Mouse (Mus musculus): ENCODE measurements at regions not wholly inside any gene's neighbourhood (a gene's known extent, or its start where the extent isn't known, plus 50 kb on each side); places are given as distances from the start of the nearest gene placed in this dataset.

DNA sequence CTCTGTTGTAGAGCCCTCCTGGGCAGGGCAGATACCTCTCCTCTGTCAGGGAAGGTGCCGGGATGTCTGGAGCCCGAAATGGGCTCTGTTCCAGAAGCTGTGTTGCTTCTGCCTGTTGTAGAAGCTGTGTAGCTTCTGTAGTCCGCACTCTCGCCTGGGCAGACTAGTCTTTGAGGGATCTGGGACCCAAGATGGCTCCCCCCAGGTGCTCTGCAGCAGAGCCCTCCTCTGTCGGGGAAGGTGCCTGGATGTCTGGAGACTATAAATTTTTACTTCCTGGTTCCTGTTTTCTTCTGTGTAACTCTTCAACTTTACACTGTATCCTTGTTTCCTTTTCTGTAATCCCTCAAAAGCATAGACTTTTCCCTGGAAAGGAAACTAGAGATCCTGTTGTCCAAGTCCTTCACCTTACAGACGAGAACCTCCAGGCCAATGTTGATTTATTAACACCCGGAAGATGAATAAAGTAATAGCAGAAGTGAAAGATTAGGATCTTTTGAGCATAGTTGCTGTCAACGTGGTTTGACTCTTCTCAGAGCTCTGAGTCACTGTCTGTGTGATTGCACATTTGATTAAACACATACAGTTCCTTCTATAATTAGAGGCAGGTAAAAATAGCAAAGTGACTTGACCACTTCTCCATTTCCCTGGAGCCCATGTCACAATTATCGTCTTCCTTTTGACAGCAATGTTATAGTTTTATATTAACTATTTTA lies 202.2 kb upstream of the Ptger4 start:
- no peaks in the 10 kb centered on the region for H3K4me1 ChIP-seq (ENCODE audit: control insufficient read depth, insufficient read depth, low read length)
- H3K27me3 ChIP-seq (ENCODE audit: control insufficient read depth, insufficient read depth, low read length), result no peaks in the 10 kb centered on the region
- H3K4me3 ChIP-seq (ENCODE audit: insufficient read depth, low read depth, low read length), result no peak overlapping the region
- no peak for TF ChIP-seq POLR2A (IDR thresholded peaks at IDR 0.05; ENCODE audit: extremely low read depth, insufficient read depth, low read length)
- TF ChIP-seq CTCF (IDR thresholded peaks at IDR 0.05; ENCODE audit: low read depth, low read length), result no peak
- peak; percentile 21 for DNase-seq (ENCODE audit: extremely low read depth, low read depth, low spot score)
- no peaks in the 10 kb centered on the region for H3K79me2 ChIP-seq (ENCODE audit: control insufficient read depth, insufficient read depth, low read length)
- H3K36me3 ChIP-seq (ENCODE audit: control insufficient read depth, insufficient read depth, low read length), result no peaks in the 10 kb centered on the region
- H3K27ac ChIP-seq (replicated peaks; ENCODE audit: insufficient read depth, low read depth, low read length), result no peak overlapping the region
- H3K9ac ChIP-seq (ENCODE audit: low read depth, low read length), result no peak overlapping the region
- 79% methylated on average over 9 of the region's 9 CpGs for WGBS

GRCm38 (mm10) chr15:5446756-5447314 lies 202.8 kb upstream of the Ptger4 start:
- Histone ChIP-seq H3K4me1 (ENCODE audit: control insufficient read depth, insufficient read depth, low read length) (no peaks in the 10 kb centered on the region), H3K4me3 (ENCODE audit: insufficient read depth, low read depth, low read length) (no peak overlapping the region), H3K27me3 (ENCODE audit: control insufficient read depth, insufficient read depth, low read length) (no peaks in the 10 kb centered on the region), H3K36me3 (ENCODE audit: control insufficient read depth, insufficient read depth, low read length) (no peaks in the 10 kb centered on the region), H3K79me2 (ENCODE audit: control insufficient read depth, insufficient read depth, low read length) (no peaks in the 10 kb centered on the region), H3K27ac (replicated peaks; ENCODE audit: insufficient read depth, low read depth, low read length) (no peak overlapping the region), H3K9ac (ENCODE audit: low read depth, low read length) (no peak overlapping the region)
- DNase-seq (ENCODE audit: extremely low read depth, low read depth, low spot score), result no peak
- no peak for TF ChIP-seq CTCF (IDR thresholded peaks at IDR 0.05; ENCODE audit: low read depth, low read length)
- TF ChIP-seq POLR2A (IDR thresholded peaks at IDR 0.05; ENCODE audit: extremely low read depth, insufficient read depth, low read length), result no peak
- 68% methylated on average over 4 of the region's 4 CpGs for WGBS

DNA sequence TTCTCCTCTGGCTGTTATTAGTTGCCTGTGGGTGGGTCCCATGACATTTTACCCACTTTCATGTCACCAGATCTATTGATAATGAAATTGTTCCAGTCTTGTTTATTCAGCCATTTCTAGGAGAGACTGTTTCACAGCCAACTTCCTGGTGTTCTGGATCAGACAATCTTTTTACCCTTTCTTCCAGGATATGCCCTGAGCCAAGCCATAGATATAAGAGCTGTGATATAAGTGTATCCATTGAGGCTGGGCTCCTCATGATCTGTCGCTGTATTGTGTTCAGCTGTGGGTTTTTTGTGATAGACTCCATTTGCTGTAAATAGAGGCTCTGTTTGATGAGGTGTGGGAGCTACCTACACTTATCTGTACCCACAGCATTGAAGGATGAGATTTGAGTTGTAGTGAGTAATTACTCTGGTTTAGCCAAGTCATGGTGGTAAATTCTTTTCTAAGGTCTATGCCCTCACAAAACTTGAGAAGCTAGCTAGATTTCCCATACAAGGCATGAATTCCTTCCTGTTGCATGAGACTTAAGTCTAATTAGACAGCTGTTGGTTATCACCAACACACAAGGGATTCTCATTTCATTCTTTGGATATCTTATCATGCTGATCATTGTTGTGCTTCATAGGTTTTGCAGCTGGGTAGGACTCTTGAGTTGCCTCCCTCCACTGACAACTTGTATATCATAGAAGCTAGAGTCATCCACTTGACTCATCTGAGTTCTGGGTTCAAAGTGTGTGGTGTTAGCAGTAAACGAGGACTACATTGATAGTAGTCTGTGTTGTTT lies 203.9 kb upstream of the Ptger4 start:
- no peak overlapping the region for H3K9ac ChIP-seq (ENCODE audit: low read depth, low read length)
- no peak for DNase-seq (ENCODE audit: extremely low read depth, low read depth, low spot score)
- H3K27me3 ChIP-seq (ENCODE audit: control insufficient read depth, insufficient read depth, low read length), result no peaks in the 10 kb centered on the region
- TF ChIP-seq CTCF (IDR thresholded peaks at IDR 0.05; ENCODE audit: low read depth, low read length) (no peak), POLR2A (IDR thresholded peaks at IDR 0.05; ENCODE audit: extremely low read depth, insufficient read depth, low read length) (no peak)
- no peak overlapping the region for H3K27ac ChIP-seq (replicated peaks; ENCODE audit: insufficient read depth, low read depth, low read length)
- no peaks in the 10 kb centered on the region for H3K79me2 ChIP-seq (ENCODE audit: control insufficient read depth, insufficient read depth, low read length)
- H3K4me3 ChIP-seq (ENCODE audit: insufficient read depth, low read depth, low read length), result no peak overlapping the region
- no peaks in the 10 kb centered on the region for H3K4me1 ChIP-seq (ENCODE audit: control insufficient read depth, insufficient read depth, low read length)
- 84% methylated on average over 2 of the region's 2 CpGs for WGBS
- no peaks in the 10 kb centered on the region for H3K36me3 ChIP-seq (ENCODE audit: control insufficient read depth, insufficient read depth, low read length)

DNA sequence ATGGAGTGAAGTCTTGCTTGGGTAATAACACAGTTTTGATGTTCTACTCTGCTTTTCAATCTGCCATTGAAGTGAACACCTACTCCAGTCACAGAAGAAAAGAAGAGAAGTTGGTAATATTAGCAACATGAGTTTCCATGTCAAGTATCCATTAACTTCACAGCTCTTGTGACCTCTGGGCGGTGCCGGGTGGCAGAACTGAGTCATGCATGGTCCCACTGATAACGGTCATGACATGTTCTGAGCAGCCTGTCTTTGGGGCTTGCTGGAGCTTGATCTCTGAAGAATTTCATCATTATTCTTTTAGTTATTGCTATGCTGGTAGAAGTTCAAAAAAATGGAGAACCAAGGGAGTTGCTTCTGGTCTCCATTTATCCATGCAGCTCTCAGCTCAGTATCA lies 215.1 kb upstream of the Ptger4 start:
- Histone ChIP-seq H3K4me1 (ENCODE audit: control insufficient read depth, insufficient read depth, low read length) (no peaks in the 10 kb centered on the region), H3K36me3 (ENCODE audit: control insufficient read depth, insufficient read depth, low read length) (no peaks in the 10 kb centered on the region), H3K27ac (replicated peaks; ENCODE audit: insufficient read depth, low read depth, low read length) (no peak overlapping the region), H3K27me3 (ENCODE audit: control insufficient read depth, insufficient read depth, low read length) (no peaks in the 10 kb centered on the region), H3K9ac (ENCODE audit: low read depth, low read length) (no peak overlapping the region), H3K79me2 (ENCODE audit: control insufficient read depth, insufficient read depth, low read length) (no peaks in the 10 kb centered on the region), H3K4me3 (ENCODE audit: insufficient read depth, low read depth, low read length) (no peak overlapping the region)
- DNase-seq (ENCODE audit: extremely low read depth, low read depth, low spot score), result no peak
- TF ChIP-seq CTCF (IDR thresholded peaks at IDR 0.05; ENCODE audit: low read depth, low read length) (no peak), POLR2A (IDR thresholded peaks at IDR 0.05; ENCODE audit: extremely low read depth, insufficient read depth, low read length) (no peak)
- WGBS, result 90% methylated on average over 3 of the region's 3 CpGs

- H3K4me1 ChIP-seq (ENCODE audit: control insufficient read depth, insufficient read depth, low read length), result no peaks in the 10 kb centered on the region
- H3K27me3 ChIP-seq (ENCODE audit: control insufficient read depth, insufficient read depth, low read length), result no peaks in the 10 kb centered on the region
- TF ChIP-seq POLR2A (IDR thresholded peaks at IDR 0.05; ENCODE audit: extremely low read depth, insufficient read depth, low read length) (no peak), CTCF (IDR thresholded peaks at IDR 0.05; ENCODE audit: low read depth, low read length) (no peak)
- H3K9ac ChIP-seq (ENCODE audit: low read depth, low read length), result no peak overlapping the region
- no peaks in the 10 kb centered on the region for H3K36me3 ChIP-seq (ENCODE audit: control insufficient read depth, insufficient read depth, low read length)
- no peak overlapping the region for H3K4me3 ChIP-seq (ENCODE audit: insufficient read depth, low read depth, low read length)
- WGBS, result 78% methylated on average over 4 of the region's 4 CpGs
- no peaks in the 10 kb centered on the region for H3K79me2 ChIP-seq (ENCODE audit: control insufficient read depth, insufficient read depth, low read length)
- H3K27ac ChIP-seq (replicated peaks; ENCODE audit: insufficient read depth, low read depth, low read length), result no peak overlapping the region
- DNase-seq (ENCODE audit: extremely low read depth, low read depth, low spot score), result no peak
Observed at GRCm38 (mm10) chr15:5459580-5459979, 215.6 kb upstream of the Ptger4 start.
